Mouse (Mus musculus): ENCODE results near the gene Gm16253.

Gene Gm16253

GRCm38 (mm10) chr3:96576690-96577541 lies at the start of gene Gm16253:
Gene Gm16253 (plus strand): TSS chr3:96576984.
- DNase-seq (ENCODE audit: low read depth, low spot score): peak; percentile 97

- no peak for DNase-seq (ENCODE audit: low read depth, low spot score)
Measured at GRCm38 (mm10) chr3:96528506-96528905, 48.3 kb upstream of the Gm16253 start.

- DNase-seq (ENCODE audit: low read depth, low spot score): no peak
Measured at GRCm38 (mm10) chr3:96532050-96532449, 44.7 kb upstream of the Gm16253 start.

GRCm38 (mm10) chr3:96534300-96534699 lies 42.5 kb upstream of the Gm16253 start:
- DNase-seq (ENCODE audit: low read depth, low spot score): no peak

- DNase-seq (ENCODE audit: low read depth, low spot score): no peak
Measured at GRCm38 (mm10) chr3:96539316-96539715, 37.5 kb upstream of the Gm16253 start.

GRCm38 (mm10) chr3:96540740-96541139 lies 36.0 kb upstream of the Gm16253 start:
- DNase-seq (ENCODE audit: low read depth, low spot score): no peak

GRCm38 (mm10) chr3:96541328-96542078 lies 35.3 kb upstream of the Gm16253 start:
- DNase-seq (ENCODE audit: low read depth, low spot score): peak; percentile 22

- no peak for DNase-seq (ENCODE audit: low read depth, low spot score)
Measured at GRCm38 (mm10) chr3:96542554-96542953, 34.2 kb upstream of the Gm16253 start.

- DNase-seq (ENCODE audit: low read depth, low spot score): peak; percentile 72
Measured at GRCm38 (mm10) chr3:96543345-96543744, 33.4 kb upstream of the Gm16253 start.

- no peak for DNase-seq (ENCODE audit: low read depth, low spot score)
Measured at GRCm38 (mm10) chr3:96545565-96545964, 31.2 kb upstream of the Gm16253 start.

GRCm38 (mm10) chr3:96546880-96547279 lies 29.9 kb upstream of the Gm16253 start:
- no peak for DNase-seq (ENCODE audit: low read depth, low spot score)

- peak; percentile 28 for DNase-seq (ENCODE audit: low read depth, low spot score)
Measured at GRCm38 (mm10) chr3:96547389-96547960, 29.3 kb upstream of the Gm16253 start.

- DNase-seq (ENCODE audit: low read depth, low spot score): no peak
Measured at GRCm38 (mm10) chr3:96548824-96549223, 28.0 kb upstream of the Gm16253 start.

GRCm38 (mm10) chr3:96549346-96549745 lies 27.4 kb upstream of the Gm16253 start:
- no peak for DNase-seq (ENCODE audit: low read depth, low spot score)

- peak; percentile 36 for DNase-seq (ENCODE audit: low read depth, low spot score)
Measured at GRCm38 (mm10) chr3:96551203-96551602, 25.6 kb upstream of the Gm16253 start.

GRCm38 (mm10) chr3:96551890-96552289 lies 24.9 kb upstream of the Gm16253 start:
- DNase-seq (ENCODE audit: low read depth, low spot score): no peak

GRCm38 (mm10) chr3:96553601-96554000 lies 23.2 kb upstream of the Gm16253 start:
- DNase-seq (ENCODE audit: low read depth, low spot score): no peak

- DNase-seq (ENCODE audit: low read depth, low spot score): no peak
Measured at GRCm38 (mm10) chr3:96554251-96554650, 22.5 kb upstream of the Gm16253 start.

- no peak for DNase-seq (ENCODE audit: low read depth, low spot score)
Measured at GRCm38 (mm10) chr3:96555041-96555596, 21.7 kb upstream of the Gm16253 start.

- DNase-seq (ENCODE audit: low read depth, low spot score): no peak
Measured at GRCm38 (mm10) chr3:96555999-96556614, 20.7 kb upstream of the Gm16253 start.

Measured in telencephalon, adult 2 months (tissue).